Mouse (Mus musculus) MEL (cell line): ENCODE results near the gene Farp2. TPM values are rescaled to one million over a fixed set of nuclear protein-coding genes. Genes with fewer than 3 reads are reported as not detected.

Source experiments
- DNase-seq: peaks from one replicate; pipeline ENCODE4 v3.0.0; 2011; ENCODE audit warnings: low read depth, low spot score
- H3K27ac ChIP-seq: 2 replicates; pipeline ENCODE4 v1.5.1; 2012; ENCODE audit warnings: low read depth, mild to moderate bottlenecking, control low read depth, low read length, moderate library complexity; ENCODE audit not compliant: control insufficient read depth
- H3K27me3 ChIP-seq, 2 experiments: fragments of 150-350 bp in 1 of 2; sonication (generic) in 1 of 2; 2 replicates each; pipeline ENCODE4 v1.6.1; 2012; ENCODE audit warnings: low read length in 2 of 2, mild to moderate bottlenecking in 2 of 2, improper control_type of control experiment in 1 of 2, moderate library complexity in 1 of 2; ENCODE audit not compliant: insufficient read depth in 2 of 2, control insufficient read depth in 1 of 2
- H3K36me3 ChIP-seq, 2 experiments: 2 replicates each; pipeline ENCODE4 v1.6.1; 2012 to 2014; ENCODE audit warnings: low read length in 2 of 2, improper control_type of control experiment in 1 of 2, inconsistent platforms in 1 of 2, mild to moderate bottlenecking in 1 of 2; ENCODE audit not compliant: insufficient read depth in 2 of 2, control insufficient read depth in 1 of 2
- H3K4me1 ChIP-seq, 2 experiments: fragments of 150-350 bp in 1 of 2; sonication (generic) in 1 of 2; 2 replicates each; pipeline ENCODE4 v1.6.1; 2012; ENCODE audit warnings: low read length in 2 of 2, improper control_type of control experiment in 1 of 2, mild to moderate bottlenecking in 1 of 2; ENCODE audit not compliant: insufficient read depth in 2 of 2, control insufficient read depth in 1 of 2
- H3K4me3 ChIP-seq, 2 experiments: fragments of 150-350 bp in 1 of 2; sonication (generic) in 1 of 2; 2 replicates each; pipeline ENCODE4 v1.5.1; 2012; ENCODE audit warnings: low read depth in 2 of 2, low read length in 2 of 2, mild to moderate bottlenecking in 2 of 2, moderate library complexity in 2 of 2, control low read depth in 1 of 2, improper control_type of control experiment in 1 of 2; ENCODE audit not compliant: control insufficient read depth in 1 of 2, insufficient read depth in 1 of 2
- H3K79me2 ChIP-seq: 2 replicates; pipeline ENCODE4 v1.6.1; 2012; ENCODE audit warnings: mild to moderate bottlenecking, low read length, moderate library complexity; ENCODE audit not compliant: control insufficient read depth, poor library complexity, insufficient read depth
- H3K9ac ChIP-seq: 2 replicates; pipeline ENCODE4 v1.6.1; 2012; ENCODE audit warnings: low read depth, mild to moderate bottlenecking, control low read depth, low read length, moderate library complexity; ENCODE audit not compliant: control insufficient read depth, poor library complexity, severe bottlenecking
- H3K9me3 ChIP-seq: fragments of 150-350 bp; sonication (generic); replicated peaks from 2 replicates; pipeline ENCODE4 v1.6.1; 2012; ENCODE audit warnings: mild to moderate bottlenecking, low read length, improper control_type of control experiment, moderate library complexity; ENCODE audit not compliant: insufficient read depth
- CHD1 ChIP-seq: IDR thresholded peaks from 2 replicates; pipeline ENCODE4 v1.6.1; 2012; ENCODE audit warnings: low read depth, mild to moderate bottlenecking, inconsistent platforms, low read length, improper control_type of control experiment
- E2F4 ChIP-seq: IDR thresholded peaks from 2 replicates; pipeline ENCODE4 v1.6.1; 2011; ENCODE audit warnings: low read depth, low read length, improper control_type of control experiment, borderline replicate concordance
- GATA1 ChIP-seq: IDR thresholded peaks from 2 replicates; pipeline ENCODE4 v1.6.1; 2011; ENCODE audit warnings: low read depth, low read length, improper control_type of control experiment
- MAFK ChIP-seq: IDR thresholded peaks from 2 replicates; pipeline ENCODE4 v1.6.1; 2011; ENCODE audit warnings: low read depth, mild to moderate bottlenecking, low read length, improper control_type of control experiment, borderline replicate concordance
- MAZ ChIP-seq: IDR thresholded peaks from 2 replicates; pipeline ENCODE4 v1.6.1; 2012; ENCODE audit warnings: low read depth, mild to moderate bottlenecking, inconsistent platforms, low read length, improper control_type of control experiment
- MEF2A ChIP-seq: IDR thresholded peaks from 2 replicates; pipeline ENCODE4 v1.6.1; 2014; ENCODE audit warnings: low read depth, mild to moderate bottlenecking, inconsistent platforms, low read length, improper control_type of control experiment; ENCODE audit not compliant: poor library complexity, insufficient replicate concordance, severe bottlenecking; ENCODE audit errors: extremely low read depth
- MXI1 ChIP-seq: IDR thresholded peaks from 2 replicates; pipeline ENCODE4 v1.6.1; 2011; ENCODE audit warnings: mild to moderate bottlenecking, low read depth, low read length, improper control_type of control experiment
- MYB ChIP-seq: IDR thresholded peaks from 2 replicates; pipeline ENCODE4 v1.6.1; 2011; ENCODE audit warnings: mild to moderate bottlenecking, low read depth, low read length, improper control_type of control experiment
- MYC ChIP-seq: IDR thresholded peaks from 2 replicates; pipeline ENCODE4 v1.6.1; 2011; ENCODE audit warnings: low read depth, mild to moderate bottlenecking, low read length, improper control_type of control experiment, moderate library complexity
- NRF1 ChIP-seq: IDR thresholded peaks from 2 replicates; pipeline ENCODE4 v1.6.1; 2014; ENCODE audit warnings: low read depth, mild to moderate bottlenecking, inconsistent platforms, low read length, improper control_type of control experiment, moderate library complexity; ENCODE audit not compliant: poor library complexity, insufficient read depth, severe bottlenecking
- POLR2A ChIP-seq, 2 experiments: IDR thresholded peaks; 2 replicates each; pipeline ENCODE4 v1.6.1; 2011 to 2012; ENCODE audit warnings: low read length in 2 of 2, mild to moderate bottlenecking in 2 of 2, control low read depth in 1 of 2, improper control_type of control experiment in 1 of 2, low read depth in 1 of 2, moderate library complexity in 1 of 2; ENCODE audit not compliant: control insufficient read depth in 1 of 2, insufficient read depth in 1 of 2, poor library complexity in 1 of 2
- POLR2AphosphoS2 ChIP-seq: IDR thresholded peaks from 2 replicates; pipeline ENCODE4 v1.6.1; 2011; ENCODE audit warnings: low read length, improper control_type of control experiment
- POLR2AphosphoS5 ChIP-seq: IDR thresholded peaks from 2 replicates; pipeline ENCODE4 v1.6.1; 2012; ENCODE audit warnings: low read depth, borderline replicate concordance, mild to moderate bottlenecking, inconsistent platforms, low read length, moderate library complexity, mixed read lengths
- RAD21 ChIP-seq: IDR thresholded peaks from 2 replicates; pipeline ENCODE4 v1.6.1; 2011; ENCODE audit warnings: mild to moderate bottlenecking, low read depth, low read length, improper control_type of control experiment
- SIN3A ChIP-seq: IDR thresholded peaks from 2 replicates; pipeline ENCODE4 v1.6.1; 2012; ENCODE audit warnings: low read length, improper control_type of control experiment, inconsistent platforms
- SMC3 ChIP-seq: IDR thresholded peaks from 2 replicates; pipeline ENCODE4 v1.6.1; 2011; ENCODE audit warnings: low read depth, low read length, improper control_type of control experiment
- USF1 ChIP-seq: IDR thresholded peaks from 2 replicates; pipeline ENCODE4 v1.6.1; 2014; ENCODE audit warnings: low read depth, mild to moderate bottlenecking, inconsistent platforms, low read length, improper control_type of control experiment, moderate library complexity
- ZKSCAN1 ChIP-seq: IDR thresholded peaks from 2 replicates; pipeline ENCODE4 v1.6.1; 2012; ENCODE audit warnings: low read depth, mild to moderate bottlenecking, inconsistent platforms, low read length, improper control_type of control experiment, moderate library complexity
- ZMIZ1 ChIP-seq: IDR thresholded peaks from 2 replicates; pipeline ENCODE4 v1.6.1; 2012; ENCODE audit warnings: low read depth, mild to moderate bottlenecking, inconsistent platforms, low read length, improper control_type of control experiment, moderate library complexity
- ZNF384 ChIP-seq: IDR thresholded peaks from 2 replicates; pipeline ENCODE4 v1.6.1; 2012; ENCODE audit warnings: low read depth, mild to moderate bottlenecking, inconsistent platforms, low read length, improper control_type of control experiment
- polyA plus RNA-seq, 2 experiments: library from polyadenylated mRNA; stranded (reverse) in 1 of 2; unstranded in 1 of 2; fragments of >175 nt in 1 of 2; fragments of >200 nt in 1 of 2; gene quantifications; 2 replicates each; pipeline versions ENCODE4 v1.2.1 to v1.2.4; 2012; ENCODE audit warnings: low replicate concordance in 2 of 2, low read depth in 1 of 2; ENCODE audit not compliant: insufficient read length in 2 of 2, insufficient read depth in 1 of 2, missing spikeins in 1 of 2
- total RNA-seq: library from RNA; depleted of rRNA; stranded (reverse); fragments of 300-350 nt; gene quantifications from 2 replicates; pipeline ENCODE4 v1.2.3, GENCODE M21; 2012

The Farp2 gene
- total and polyA plus RNA-seq, 3 experiments = 9.7 to 12.0 TPM; not detected in 1

- Histone ChIP-seq H3K36me3 (no peaks in the 10 kb centered on the region; a peak in 1 of 4 replicates), H3K4me3 (no peak overlapping the region), H3K27me3 (no peaks in the 10 kb centered on the region), H3K79me2 (no peaks in the 10 kb centered on the region), H3K9me3 (no peaks in the 10 kb centered on the region), H3K4me1 (no peaks in the 10 kb centered on the region), H3K9ac (no peak overlapping the region), H3K27ac (no peak overlapping the region)
- no peak for TF ChIP-seq CHD1
- no peak for TF ChIP-seq POLR2AphosphoS2
- no peak for TF ChIP-seq USF1
- TF ChIP-seq MAZ = no peak
- no peak for TF ChIP-seq NRF1
- no peak for TF ChIP-seq E2F4
- TF ChIP-seq SMC3 = no peak
- TF ChIP-seq POLR2AphosphoS5 = no peak
- TF ChIP-seq MEF2A = no peak
- TF ChIP-seq GATA1 = no peak
- no peak for TF ChIP-seq SIN3A
- no peak for TF ChIP-seq ZNF384
- TF ChIP-seq MXI1 = no peak
- no peak for TF ChIP-seq MYC
- TF ChIP-seq MYB = no peak
- no peak for DNase-seq
These were observed 39.5 kb downstream of the Farp2 start for GRCm38 (mm10) chr1:93551427-93551826.

DNA sequence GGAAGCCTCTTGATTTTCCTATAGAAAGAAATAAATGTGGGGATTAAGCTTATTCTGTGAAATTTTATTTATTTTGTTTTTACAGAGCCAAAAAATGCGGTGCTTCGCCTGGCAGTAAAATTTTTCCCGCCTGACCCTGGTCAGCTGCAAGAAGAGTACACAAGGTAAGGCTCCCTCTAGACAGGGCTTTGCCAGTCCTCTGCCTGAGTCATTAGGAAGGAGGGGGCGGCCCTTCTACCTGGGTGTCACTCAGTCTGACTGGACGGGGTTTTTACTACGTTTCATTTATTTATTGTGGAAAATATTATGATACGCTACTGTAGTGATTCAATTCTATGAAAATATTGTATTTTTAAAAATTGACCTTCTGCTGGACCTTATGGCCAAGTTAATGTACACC is 51.3 kb downstream of the Farp2 start:
- Histone ChIP-seq H3K4me1 (peaks cover 10 to 26% of the 10 kb centered on the region in 2 experiments), H3K79me2 (no peaks in the 10 kb centered on the region), H3K9me3 (no peaks in the 10 kb centered on the region), H3K27me3 (no peaks in the 10 kb centered on the region), H3K9ac (no peak overlapping the region), H3K36me3 (peaks cover 0 to 20% of the 10 kb centered on the region in 2 experiments; a peak in 2 of 4 replicates), H3K27ac (no peak overlapping the region), H3K4me3 (no peak overlapping the region)
- TF ChIP-seq RAD21 (no peak), GATA1 (no peak), SMC3 (no peak), MAFK (no peak), MXI1 (no peak), POLR2A (IDR thresholded peaks at IDR 0.05; ENCODE audit: control insufficient read depth in 1 of 2, insufficient read depth in 1 of 2, low read depth in 1 of 2, low read length in 2 of 2, poor library complexity in 1 of 2) (no peak), ZKSCAN1 (no peak), ZMIZ1 (no peak)
- DNase-seq = no peak
